Mouse (Mus musculus) induced T-regulatory cell, adult 2 months (primary cell): ENCODE results near the gene Tns1.
"Not testable (repeated sequence)": the region's sequence is repeated elsewhere in the genome, so short reads cannot be mapped to it uniquely, and the experiment has no call there.

Experiments used
- DNase-seq: peaks from one replicate; pipeline ENCODE4 v3.0.0-alpha.2; 2012; ENCODE audit warnings: low read depth

Tns1 gene

DNA sequence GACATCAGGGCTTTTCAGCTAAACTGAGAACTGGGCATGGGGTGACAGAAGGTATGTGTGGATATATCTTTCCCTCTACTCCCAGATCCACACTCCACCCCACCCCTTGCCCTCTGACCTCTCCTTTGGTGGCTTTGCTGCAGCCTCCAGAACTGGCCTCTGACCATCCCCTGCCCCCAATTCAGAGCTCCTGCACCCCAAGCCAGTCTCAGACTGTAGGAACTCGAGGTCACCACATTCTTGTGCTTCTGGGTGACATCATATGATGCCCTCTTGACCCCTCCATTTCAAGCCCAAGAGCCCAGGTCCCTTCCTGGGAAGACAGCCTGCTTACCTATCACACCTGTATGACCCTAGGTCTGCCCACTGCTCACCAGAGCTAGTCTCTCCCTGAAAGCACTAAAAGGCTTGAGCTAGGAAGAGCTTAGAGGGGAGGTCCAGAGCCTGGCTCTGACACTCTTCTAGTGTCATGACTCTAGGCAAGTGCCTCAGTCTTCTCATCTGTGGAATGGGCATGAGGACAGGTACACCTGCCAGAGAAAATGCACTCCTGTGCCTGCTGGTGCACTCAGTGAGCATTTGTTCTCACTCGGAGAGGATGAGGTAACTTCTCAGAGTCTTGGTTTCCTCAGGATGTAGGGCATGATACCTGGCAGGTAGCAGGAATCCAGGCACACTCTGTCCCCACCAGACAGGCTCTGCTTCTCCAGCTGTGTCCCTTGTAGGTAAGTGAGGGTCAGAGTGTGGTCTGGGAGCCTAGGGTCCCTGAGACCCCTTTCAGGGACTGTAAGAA, 214.9 kb downstream of the Tns1 start:
- no peak for DNase-seq

DNA sequence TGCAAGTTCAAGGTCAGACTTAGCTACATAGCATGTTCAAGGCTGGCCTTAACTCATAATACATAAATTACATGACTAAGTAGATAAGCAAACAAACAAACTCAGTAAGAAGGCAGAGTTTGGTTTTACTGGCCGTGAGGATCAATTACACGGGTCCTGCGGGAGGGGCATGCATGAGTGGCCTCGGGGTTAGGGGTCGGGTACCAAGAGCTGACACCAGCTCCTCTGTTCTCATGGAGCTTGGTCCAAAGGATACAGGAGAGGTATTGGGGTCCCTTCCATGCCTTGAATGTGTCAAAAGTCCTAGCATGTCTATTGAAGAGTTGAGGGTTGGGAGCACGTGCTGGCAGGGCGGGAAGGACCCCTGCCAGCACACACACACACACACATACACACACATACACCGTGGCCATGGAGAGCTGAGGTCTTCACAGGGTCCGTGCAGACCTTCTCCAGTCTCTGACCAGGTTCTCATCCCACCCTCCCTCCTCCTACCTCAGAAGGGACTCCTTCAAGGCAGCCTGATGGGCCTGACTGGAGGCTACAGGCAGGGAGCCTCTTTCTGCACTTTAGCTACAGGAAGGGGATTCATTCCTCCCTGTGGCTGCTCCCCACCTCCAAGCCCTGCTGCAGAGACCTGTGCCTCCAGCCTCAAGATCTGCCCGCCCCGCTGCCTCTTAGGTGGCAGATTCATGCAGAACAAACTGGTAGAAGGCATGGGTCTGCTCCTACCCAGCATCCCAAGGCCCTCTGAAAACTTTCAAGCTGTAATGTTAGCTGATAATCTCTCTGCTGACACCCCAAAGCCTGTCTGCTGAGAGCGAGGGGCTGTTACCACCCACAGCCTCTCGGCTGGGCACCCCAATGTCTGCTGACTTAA, 215.9 kb downstream of the Tns1 start:
- DNase-seq = no peak

DNA sequence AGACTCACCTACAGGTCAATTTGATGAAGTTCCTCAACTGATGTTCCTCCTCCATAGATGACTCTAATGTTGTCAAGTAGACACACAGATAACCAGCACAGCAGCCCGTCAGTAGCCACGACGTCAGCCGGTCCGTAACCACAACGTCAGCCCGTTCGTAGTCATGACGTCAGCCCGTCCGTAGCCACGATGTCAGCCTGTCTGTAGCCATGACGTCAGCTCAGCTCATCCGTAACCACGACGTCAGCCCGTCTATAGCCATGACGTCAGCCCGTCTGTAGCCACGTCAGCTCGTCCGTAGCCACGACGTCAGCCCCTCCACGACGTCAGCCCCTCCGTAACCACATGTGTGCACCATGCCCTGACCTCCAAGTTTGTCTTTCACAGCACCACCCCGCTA, 217.1 kb downstream of the Tns1 start:
- no peak for DNase-seq

DNA sequence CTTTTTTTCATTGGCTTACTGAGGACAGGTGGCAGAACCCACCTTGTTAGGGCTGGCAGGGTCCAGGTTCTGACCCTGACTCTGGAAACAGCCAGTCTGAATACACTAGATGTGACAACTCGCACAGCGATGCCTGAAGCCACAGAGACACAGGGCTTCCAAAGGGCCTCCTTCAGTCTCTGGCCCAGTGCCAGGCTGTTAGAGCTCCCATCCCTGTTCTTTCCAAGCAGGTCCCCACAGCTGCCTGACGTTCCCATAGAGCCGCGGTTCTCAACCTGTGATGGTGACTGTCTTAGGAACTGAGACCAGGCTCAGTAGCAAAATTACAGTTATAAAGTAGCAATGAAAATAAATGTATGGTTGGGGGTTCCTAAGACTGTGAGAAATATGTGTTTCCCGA, 217.9 kb downstream of the Tns1 start:
- DNase-seq = no peak

DNA sequence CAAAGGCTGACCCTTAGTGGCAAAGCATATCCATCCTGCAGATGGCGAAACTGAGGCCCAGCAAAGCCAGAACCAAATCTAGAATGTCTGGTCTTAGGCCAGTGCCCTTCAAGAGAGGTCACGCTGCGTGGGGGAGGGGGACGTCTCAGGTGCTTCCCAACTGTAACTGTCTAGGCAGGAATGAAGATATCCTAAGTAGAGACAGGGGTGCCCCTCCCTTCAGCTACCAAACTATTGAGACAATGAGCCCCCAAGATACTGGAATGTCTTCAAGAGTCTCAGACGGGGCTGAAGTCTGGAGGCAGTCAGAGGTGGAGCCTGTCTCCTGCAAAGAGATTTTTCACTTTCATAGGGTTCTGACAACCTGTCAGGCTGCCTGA, 218.4 kb downstream of the Tns1 start:
- no peak for DNase-seq

DNA sequence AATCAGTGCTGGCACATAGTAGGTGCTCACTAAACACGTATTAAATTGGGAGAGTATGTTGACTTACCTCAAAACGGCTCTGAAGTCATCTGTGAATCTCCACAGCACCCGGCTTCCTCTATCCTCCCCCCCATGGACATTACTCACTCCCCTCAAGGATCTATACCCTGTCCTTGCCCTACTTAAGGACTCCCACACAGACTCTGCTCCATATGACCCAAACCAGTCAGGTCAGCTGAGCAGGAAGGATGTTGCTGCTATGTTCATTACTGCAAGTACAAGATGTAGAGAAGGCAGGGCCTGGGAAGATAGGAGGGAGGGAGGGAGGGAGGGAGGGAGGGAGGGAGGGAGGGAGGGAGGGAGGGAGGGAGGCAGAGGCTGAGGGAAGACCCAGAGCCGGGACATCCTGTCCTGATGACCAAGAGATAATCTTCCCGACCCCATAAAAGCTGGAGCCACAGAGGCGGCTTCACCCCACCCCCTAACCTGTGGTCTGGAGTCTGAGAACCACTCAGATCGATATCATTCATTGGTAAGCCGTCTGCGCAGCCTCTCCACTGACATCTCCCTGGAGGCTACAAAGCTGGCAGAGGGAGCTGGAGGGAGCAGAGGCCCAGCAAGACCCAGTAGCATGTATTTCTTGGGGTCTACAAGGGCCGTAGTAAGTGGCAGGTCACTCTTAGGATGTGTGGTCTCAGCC, 219.0 kb downstream of the Tns1 start:
- DNase-seq = no peak

DNA sequence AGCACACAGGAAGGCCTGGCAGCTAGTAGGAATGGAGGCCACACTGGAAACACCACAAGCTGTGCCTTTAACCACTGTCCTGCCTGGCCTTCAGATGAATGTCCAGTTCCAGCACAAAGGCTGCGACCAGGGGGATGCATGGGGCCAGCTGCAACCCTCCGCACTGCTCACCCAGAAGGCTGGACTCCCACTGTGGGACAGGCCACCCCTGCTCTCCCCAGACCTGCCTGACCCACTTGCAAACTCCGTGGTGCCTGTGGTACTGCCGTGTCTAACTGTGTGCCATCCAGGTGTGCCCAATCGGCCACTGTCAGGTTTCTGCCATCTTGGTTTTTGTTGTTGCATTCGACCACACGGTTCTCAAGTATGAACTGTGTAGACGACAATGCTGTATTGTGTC, 219.6 kb downstream of the Tns1 start:
- no peak for DNase-seq

DNA sequence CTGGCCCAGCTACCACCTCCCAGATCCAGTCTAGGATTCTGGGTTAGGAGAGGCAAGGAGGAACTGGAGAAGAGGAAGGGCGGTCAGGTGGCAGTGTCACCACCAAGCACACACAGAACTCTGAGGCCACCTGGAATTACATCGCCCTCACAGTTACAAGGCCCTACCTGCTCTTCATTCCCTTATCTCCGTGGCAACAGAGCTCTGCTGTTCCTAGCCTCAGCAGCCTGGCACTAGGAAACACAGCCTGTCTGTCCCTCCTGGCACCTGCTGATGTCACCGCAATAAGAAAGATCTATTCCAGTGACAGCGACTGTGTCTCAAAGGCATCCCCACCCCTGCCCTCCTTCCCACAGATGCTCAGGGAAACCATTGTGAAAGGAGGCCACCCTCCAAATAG, 221.2 kb downstream of the Tns1 start:
- no peak for DNase-seq

DNA sequence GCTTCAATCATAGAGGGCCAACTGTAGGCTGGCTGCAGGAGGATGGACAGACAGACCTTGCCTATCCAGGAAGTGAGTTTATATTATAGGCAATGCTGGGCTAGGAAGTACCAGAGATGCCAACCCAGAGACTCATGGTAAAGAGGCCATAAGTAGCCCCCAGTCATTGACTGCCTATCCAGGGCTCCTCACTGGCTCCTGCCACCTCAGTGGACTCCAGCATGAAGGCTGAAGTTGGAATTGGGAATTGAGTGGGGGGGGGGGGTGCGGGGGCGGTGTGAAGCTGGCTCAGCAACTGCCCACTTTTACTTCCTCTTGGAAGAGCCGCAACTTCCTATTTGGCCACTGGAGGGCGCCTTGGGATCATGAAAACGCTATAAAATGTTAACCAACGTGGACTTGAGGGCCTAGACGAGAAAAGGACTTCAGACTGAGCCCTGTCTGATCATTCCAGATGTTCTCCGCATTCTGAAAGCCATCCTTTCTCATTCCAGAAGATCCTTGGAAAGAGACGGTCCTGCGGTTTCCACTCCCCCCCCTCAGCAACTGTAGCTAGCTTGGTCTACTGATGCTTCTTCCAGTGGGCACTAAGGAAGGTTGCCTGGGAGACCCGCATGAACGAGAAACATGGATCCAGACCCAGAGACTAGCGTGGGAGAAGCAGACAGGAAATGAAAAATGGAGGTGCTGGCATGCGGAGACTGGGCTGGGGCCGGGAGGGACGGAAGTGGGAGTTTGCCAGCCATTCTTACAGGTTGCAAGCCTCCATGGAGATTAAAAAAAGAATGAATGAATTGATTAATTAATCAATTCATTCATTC, 221.9 kb downstream of the Tns1 start:
- DNase-seq = peak; percentile 88

DNA sequence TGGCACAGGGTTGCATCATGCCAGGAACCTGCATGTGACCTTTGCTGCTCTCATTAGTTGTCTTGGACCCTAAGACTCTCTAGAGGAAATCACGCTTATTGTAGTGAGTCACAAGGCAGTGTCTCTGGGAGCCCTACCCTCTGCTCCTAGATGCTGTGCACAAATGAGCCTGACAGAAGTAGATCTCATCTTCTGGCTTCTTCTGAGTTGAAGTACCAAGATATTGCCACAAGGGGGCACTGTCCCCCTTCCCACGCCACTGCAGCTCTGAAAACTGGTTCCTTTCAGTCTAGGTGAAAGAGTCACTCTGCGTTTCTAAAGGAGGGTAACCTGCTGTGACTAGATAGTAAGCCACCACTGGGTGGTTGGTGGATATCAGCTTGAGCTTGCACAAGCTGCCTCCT, 222.8 kb downstream of the Tns1 start:
- DNase-seq = peak; percentile 84

DNA sequence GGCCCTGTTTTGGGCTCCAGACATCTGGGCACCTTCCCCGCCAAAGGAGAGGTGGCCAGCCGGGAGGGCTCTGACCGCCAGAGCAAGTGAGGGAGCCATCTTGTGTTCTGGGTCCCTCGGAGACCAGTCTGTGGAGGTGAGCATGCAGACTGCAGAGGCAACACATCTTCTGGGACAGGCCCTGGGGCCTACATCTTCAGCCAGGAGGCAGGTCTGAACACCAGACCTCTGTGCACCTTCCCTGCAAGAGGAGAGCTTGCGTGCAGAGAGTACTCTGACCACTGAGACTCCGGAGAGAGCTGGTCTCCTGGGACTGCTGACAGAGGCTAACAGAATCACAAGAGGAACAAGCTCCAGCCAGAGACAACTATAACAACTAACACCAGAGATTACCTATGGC, 228.8 kb downstream of the Tns1 start:
- DNase-seq = not testable (repeated sequence)

DNA sequence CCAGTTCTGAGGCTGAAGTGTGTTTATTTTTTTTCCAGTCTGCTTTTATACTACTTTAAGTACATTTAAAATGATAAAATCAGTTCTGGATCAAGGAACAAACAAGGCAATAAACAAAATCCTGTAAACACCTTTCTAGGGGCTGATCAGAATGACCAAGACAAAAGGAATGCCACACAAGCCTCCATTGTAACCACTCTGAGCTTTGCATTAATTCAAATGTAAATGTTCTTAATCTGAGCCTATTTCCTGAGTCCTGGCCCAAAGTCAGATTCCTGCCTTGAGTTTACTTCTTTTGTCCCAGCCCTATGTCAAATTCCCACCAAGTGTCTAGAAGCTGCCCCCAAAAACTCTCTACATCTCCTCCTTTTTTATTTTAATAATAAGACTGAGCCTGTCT, 243.5 kb downstream of the Tns1 start:
- DNase-seq = no peak

DNA sequence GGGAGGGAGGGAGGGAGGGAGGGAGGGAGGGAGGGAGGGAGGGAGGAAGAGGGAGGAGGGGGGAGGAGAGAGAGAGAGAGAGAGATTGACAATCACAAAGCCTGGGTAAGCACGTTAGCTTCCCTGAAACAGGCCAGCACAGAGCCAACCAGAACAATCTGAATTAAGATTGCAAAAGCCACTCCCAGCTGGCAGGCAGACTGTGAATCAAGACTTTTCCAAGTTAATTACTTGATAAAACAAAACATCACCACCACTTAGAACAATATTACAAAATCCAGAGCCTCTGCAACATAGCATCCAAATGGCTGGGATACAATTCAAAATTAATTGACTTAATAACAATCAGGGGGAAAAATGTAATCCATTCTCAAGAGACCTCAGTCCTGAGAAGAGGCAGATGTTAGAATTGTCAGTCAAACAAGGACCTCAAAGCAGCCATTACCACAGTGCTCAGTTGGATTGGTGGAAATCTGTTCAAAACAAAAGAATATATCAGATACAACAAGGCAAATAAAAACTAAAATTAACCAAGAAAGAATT, 248.5 kb downstream of the Tns1 start:
- no peak for DNase-seq

DNA sequence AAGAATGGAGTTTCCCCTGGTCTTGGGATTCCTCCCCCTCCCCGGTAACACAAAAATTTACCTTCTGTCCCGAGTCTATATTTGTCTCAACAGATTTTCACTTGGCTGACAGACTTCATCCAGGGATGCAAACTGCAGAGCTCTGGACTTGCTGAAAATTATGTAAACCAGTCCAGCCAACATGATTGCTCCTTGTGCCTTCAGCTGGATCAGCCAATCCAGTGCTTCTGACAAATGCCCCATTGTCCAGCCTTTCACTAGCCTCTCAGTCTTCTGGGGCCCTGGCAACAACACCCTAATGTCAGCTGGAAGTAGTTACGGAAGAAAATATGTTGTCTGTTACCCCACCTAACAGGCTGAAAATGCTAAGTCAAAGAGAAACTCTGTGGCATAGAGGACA, 259.9 kb downstream of the Tns1 start:
- no peak for DNase-seq

DNA sequence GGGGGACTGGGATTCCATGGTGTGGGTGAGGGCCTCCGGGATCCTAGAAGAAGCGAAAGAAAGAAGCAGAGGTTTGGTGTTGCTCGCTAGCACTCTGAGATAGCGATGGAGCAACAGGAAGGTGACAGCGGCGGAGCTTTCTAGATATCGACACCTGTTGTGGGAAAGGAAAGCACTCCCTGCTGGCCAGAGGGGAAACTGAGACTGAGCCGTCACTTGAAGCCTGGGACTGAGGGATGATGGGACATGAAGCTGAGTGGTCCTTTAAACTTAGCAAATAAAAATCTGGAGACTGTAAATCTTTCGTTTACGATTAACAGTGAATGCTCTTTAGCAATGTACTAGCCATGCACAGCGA, 261.2 kb downstream of the Tns1 start:
- no peak for DNase-seq

DNA sequence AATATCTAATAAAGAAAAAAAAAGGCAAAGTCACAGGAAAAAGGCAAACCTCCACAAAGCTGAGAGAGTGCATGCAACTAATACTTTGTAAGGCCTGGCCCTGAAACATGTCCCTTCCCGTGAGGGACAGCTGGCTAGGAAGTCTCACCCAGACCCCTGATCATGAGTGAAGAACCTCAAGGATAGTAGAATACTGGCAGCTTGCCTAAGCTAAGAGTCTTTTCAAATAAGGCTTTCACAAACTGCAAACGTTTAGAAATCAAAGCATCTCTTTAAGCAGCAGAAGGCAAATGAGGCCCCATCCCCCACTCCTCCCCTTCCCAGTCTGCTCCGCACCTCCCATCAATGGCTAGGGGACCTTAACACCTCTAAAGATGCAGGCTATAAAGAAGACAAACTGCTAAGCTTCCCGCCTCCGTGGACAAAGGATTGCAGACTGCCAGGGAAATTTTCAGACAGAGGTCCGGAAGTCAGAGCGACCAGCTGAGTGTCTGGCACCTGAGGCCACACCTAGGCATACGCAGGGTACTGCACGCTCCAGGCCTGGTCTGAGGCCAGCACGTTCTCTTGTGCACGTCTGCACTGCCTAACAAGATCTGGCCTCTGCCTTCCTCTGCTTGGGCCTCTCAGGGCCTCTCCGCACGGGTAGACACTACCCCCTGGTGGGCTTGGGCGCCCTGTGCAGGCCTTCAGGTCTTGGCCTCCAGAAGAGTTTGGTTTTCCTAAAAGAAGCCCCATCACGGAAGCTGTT, 261.8 kb downstream of the Tns1 start:
- DNase-seq = peak; percentile 4

DNA sequence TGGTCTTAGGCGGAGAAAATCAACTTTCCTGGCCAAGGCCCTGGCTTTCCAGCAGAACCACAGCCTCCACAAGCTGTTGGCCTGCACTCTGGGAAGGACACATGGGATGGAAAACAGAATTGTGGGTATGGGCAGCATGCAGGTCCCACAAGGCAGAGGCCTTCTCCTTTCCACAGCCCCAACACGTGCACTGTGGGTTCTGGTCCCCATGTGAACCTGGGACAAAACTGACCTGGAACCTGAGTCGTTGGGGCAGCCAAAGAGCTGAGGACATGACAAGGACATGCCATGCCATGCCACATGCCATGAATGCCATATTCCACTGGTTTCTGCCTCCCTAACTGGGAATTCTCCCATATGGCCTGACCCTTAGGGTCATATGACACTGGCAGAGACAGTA, 263.8 kb downstream of the Tns1 start:
- DNase-seq = no peak
